Mouse (Mus musculus): ENCODE measurements around the gene Rsu1.

Gene Rsu1

GRCm38 (mm10) chr2:13168743-13169142, 102.5 kb downstream of the Rsu1 start:
- no peak for DNase-seq (ENCODE audit: low spot score in 2 of 2)

- DNase-seq (ENCODE audit: low spot score in 2 of 2) = no peak
Observed at GRCm38 (mm10) chr2:13161717-13162116, 109.5 kb downstream of the Rsu1 start.

DNA sequence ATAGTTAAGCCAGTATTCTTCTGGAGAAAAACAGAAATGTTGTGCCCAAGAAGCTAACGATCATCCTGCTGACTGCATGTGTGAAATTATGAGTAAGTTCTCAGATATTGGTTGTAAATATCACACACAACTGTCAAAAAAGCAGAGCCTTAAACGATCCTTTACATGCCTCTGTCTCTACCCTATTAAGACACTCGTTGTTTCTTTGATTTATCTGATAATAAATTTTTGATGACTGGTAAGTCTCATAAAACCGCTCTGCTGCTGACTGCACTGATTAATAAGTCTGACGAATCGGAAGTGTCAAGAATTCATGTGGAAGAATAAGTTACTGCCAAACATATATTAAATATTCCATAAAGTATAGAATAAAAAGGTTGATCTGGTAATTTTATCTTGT, 126.0 kb downstream of the Rsu1 start:
- DNase-seq (ENCODE audit: low spot score in 2 of 2) = no peak

DNA sequence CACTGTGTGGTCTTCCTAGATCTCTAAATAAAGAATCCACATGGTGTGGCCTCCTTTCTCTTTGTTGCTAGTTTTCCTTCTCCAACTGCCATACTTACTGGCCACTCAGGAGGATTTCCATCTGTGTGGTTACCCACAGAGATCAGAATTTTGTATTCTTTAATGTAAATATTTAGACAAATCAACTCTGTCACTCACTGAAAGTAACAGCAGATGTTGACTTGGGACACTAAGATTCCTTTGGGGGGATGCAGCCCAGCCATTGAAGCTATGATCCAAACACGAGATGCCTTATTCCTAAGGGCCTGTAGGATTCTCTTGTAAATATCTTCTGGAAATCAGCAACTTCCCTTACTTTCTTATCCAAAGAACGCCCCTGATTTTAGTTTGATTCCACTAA, 136.3 kb downstream of the Rsu1 start:
- no peak for DNase-seq (ENCODE audit: low spot score in 2 of 2)

DNA sequence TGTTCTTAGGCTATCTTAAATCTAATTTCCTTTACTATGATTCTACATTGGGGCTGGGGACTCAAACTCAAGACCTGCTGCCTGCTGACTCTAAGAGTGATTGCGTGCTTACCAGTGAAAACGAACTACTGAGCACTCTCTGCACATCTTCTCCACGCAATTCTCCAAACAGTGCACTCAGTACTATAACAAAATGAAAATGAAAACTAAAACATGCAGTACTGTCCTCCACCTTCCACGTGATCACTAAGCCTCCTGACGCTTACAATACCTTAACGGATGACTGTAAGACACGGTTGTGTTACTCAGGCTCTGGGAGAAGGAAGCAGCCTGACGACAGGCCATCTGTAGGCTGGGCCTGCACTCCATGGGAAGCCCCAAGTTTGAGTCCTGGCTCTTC, 138.4 kb downstream of the Rsu1 start:
- no peak for DNase-seq (ENCODE audit: low spot score in 2 of 2)

- DNase-seq (ENCODE audit: low spot score in 2 of 2) = no peak
Observed at GRCm38 (mm10) chr2:13132406-13132805, 138.8 kb downstream of the Rsu1 start.

- DNase-seq (ENCODE audit: low spot score in 2 of 2) = no peak
Observed at GRCm38 (mm10) chr2:13129859-13130258, 141.4 kb downstream of the Rsu1 start.

DNA sequence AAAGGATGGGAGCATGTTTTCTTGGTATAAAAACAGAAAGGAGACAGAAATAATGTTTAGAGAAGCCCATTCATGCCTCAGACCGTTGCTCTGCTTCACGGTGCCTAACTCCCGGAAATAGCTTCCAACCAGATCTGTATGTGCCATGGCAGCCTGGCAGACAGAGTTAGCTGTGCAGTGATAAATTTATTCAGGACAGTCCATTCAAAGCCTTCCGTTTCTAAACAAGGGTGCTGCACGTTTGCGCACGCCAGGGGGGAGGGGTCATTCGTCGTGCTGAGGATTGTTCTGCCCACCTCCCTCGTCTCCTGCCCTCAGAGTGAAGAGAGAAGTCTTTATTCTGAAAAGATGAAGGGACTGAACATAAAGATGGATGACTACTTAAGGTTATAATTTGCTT, 141.9 kb downstream of the Rsu1 start:
- no peak for DNase-seq (ENCODE audit: low spot score in 2 of 2)

- no peak for DNase-seq (ENCODE audit: low spot score in 2 of 2)
Observed at GRCm38 (mm10) chr2:13120461-13120860, 150.8 kb downstream of the Rsu1 start.

- DNase-seq (ENCODE audit: low spot score in 2 of 2) = no peak
Observed at GRCm38 (mm10) chr2:13117896-13118295, 153.3 kb downstream of the Rsu1 start.

DNA sequence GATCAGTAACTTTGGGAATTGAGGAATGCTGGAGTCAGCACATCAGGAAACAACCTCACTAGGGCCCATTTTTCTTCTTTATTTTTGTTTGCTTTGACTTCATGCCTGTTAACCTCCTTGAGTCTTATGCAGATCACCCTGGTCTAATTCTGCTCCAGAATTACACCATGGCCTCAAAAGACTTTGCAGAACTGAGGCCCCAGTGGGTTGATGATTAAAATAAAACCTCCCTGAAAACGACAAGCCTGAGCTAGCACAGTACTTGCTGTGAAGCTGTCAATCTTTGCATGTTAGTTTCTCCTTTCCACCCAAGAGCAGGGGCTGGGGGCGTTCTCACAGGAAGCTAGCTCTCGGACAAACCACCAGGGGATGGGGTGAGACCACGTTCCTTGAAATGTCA, 164.7 kb downstream of the Rsu1 start:
- no peak for DNase-seq (ENCODE audit: low spot score in 2 of 2)

GRCm38 (mm10) chr2:13104388-13104787, 166.8 kb downstream of the Rsu1 start:
- DNase-seq (ENCODE audit: low spot score in 2 of 2) = no peak

- DNase-seq (ENCODE audit: low spot score in 2 of 2) = peak in 1 of 2 experiments; percentile 27
Observed at GRCm38 (mm10) chr2:13103797-13104200, 167.4 kb downstream of the Rsu1 start.

- no peak for DNase-seq (ENCODE audit: low spot score in 2 of 2)
Observed at GRCm38 (mm10) chr2:13094045-13094444, 177.2 kb downstream of the Rsu1 start.

DNA sequence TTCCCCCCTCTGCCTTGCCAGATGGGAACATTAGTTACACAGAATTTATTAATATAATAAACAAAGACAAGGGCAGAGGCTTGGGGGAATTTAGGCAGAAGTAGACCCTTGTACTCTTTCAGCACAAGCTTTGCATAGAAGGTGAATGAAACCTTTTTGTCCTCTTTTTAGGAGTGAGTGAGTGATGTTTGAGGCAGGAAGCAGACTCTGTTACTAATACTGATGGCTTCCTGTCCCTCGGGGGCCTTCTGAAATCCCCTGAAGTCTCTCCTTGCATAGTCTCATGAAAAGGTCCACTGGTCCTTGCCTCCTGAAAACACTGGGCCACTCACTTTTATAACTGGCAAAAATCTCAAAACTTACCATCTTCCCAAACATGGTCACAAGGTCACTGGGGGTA, 177.6 kb downstream of the Rsu1 start:
- DNase-seq (ENCODE audit: low spot score in 2 of 2) = no peak

- no peak for DNase-seq (ENCODE audit: low spot score in 2 of 2)
Observed at GRCm38 (mm10) chr2:13091399-13092015, 179.7 kb downstream of the Rsu1 start.

- no peak for DNase-seq (ENCODE audit: low spot score in 2 of 2)
Observed at GRCm38 (mm10) chr2:13090841-13091240, 180.4 kb downstream of the Rsu1 start.

GRCm38 (mm10) chr2:13089861-13090260, 181.4 kb downstream of the Rsu1 start:
- no peak for DNase-seq (ENCODE audit: low spot score in 2 of 2)

DNA sequence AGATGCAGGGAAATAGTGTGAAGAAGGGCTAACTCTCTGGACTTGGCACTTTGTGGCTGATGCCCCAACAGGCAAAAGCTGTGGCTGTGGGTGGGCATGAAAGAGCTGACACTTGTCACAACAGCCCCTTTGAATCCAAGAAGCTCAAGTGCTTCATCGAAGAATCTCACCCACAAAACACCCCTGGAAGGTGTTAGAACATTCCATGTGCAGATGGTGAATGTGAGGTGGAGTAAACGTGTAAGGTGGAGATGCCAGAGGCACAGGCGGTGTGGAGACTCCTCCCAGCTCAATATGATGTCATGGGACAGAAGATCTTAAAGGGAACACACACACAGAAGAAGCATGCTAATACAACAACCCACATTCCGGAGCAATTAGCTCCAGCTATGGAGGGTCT, 182.9 kb downstream of the Rsu1 start:
- peak in 1 of 2 experiments; percentile 16 for DNase-seq (ENCODE audit: low spot score in 2 of 2)

DNA sequence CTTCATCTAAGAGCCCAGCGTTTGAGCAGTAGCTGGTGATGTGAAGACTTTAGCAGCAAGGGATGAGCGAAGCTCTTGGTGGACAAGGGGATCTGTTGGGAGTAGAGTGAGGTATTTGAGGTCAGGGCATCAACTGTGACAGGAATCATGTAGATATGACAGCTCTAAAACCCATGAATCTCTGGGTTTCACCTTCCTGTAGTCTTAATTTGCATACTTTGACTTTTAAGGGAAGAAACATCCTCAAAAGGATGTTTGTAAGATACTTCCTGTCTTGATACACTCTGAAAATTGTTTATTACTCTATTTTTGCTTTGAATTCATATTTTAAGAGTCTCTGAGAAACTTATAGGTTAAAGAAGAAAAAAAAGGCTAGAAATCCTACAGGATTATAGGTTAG, 183.4 kb downstream of the Rsu1 start:
- no peak for DNase-seq (ENCODE audit: low spot score in 2 of 2)

GRCm38 (mm10) chr2:13084223-13084622, 187.0 kb downstream of the Rsu1 start:
- DNase-seq (ENCODE audit: low spot score in 2 of 2) = no peak

DNA sequence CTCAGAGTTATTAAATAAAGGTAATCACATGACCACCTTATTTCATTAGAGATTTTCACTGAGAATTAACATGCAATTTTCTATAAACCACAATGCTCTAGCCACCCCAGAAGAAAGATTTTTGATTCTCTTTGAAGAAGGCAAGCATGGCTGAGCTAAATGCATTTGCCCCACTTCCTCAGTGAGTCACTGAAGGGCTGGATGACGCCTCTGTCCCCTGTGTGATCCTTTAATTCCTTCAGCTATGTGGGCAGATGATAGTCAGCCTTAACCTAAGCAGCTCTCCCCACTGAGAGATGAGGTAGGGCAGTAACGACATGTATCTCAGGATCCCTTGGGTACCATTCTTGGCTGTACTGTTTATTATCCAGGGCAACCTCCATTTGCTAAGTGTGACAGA, 190.7 kb downstream of the Rsu1 start:
- no peak for DNase-seq (ENCODE audit: low spot score in 2 of 2)

DNA sequence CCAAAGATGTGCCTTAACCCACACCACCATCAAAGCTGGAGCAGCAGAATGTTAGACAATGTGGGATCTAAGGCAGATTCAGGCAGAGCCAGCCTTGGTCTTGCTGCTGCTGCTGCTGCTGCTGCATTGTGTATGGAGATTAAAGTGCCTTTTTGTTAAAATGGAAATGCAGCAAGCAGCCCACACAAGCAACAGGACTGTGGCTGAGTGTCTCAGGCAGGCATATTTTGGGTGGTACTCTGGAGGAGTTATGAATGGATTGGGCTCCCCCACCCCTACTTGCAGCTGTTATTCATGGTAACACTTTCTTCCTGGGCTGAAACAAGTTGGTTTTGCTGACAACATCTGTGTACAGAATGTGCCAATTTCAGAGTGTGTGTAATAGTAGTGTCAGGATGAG, 199.0 kb downstream of the Rsu1 start:
- peak in 1 of 2 experiments; percentile 19 for DNase-seq (ENCODE audit: low spot score in 2 of 2)

GRCm38 (mm10) chr2:13060426-13061170, 210.6 kb downstream of the Rsu1 start:
- DNase-seq (ENCODE audit: low spot score in 2 of 2) = peak; percentile 19 to 43

Data from frontal cortex, postnatal 25 days (tissue).